Mouse (Mus musculus): ENCODE measurements around the gene Yme1l1. TPM values are rescaled to one million over a fixed set of nuclear protein-coding genes. Genes with fewer than 3 reads are reported as not detected.

The Yme1l1 gene
- polyA plus RNA-seq (2015; fragmentation: Nextera tagmentation; extraction: Ambion mirVana): 39.0 and 40.1 TPM in 2 replicates

GRCm38 (mm10) chr2:23155777-23156607 lies at the start of gene Yme1l1, which contains the start of gene Mastl:
Gene Yme1l1, plus strand, starts transcription at chr2:23156369.
Gene Mastl, minus strand, starts transcription at chr2:23156024.
- Histone ChIP-seq H3K4me3 (ENCODE audit: low read depth, low read length) (peak within 1 kb of the TSS; percentile 82), H3K27ac (ENCODE audit: low read depth, low read length) (peak within 1 kb of the TSS; percentile 97), H3K4me1 (replicated peaks; ENCODE audit: control insufficient read depth, insufficient read depth, low read length) (0 out of 2 replicates have a peak, but pooled peaks cover 4% of the 10 kb centered on the region), H3K9me3 (ENCODE audit: control insufficient read depth) (no peaks in the 10 kb centered on the region), H3K36me3 (ENCODE audit: control insufficient read depth, insufficient read depth) (no peaks in the 10 kb centered on the region), H3K4me2 (replicated peaks; ENCODE audit: low read depth) (peak within 1 kb of the TSS; percentile 87), H3K27me3 (replicated peaks; ENCODE audit: control insufficient read depth, insufficient read depth, low read length) (no peaks in the 10 kb centered on the region), H3K9ac (ENCODE audit: low read depth, low read length) (peak within 1 kb of the TSS; percentile 73)
- under 1% methylated on average over 61 of the region's 61 CpGs for WGBS
- peak; percentile 56 for TF ChIP-seq CTCF (IDR thresholded peaks at IDR 0.05; ENCODE audit: low read depth)
- peak; percentile 98 for ATAC-seq

- Histone ChIP-seq H3K27ac (ENCODE audit: low read depth, low read length) (no peak overlapping the region), H3K27me3 (replicated peaks; ENCODE audit: control insufficient read depth, insufficient read depth, low read length) (no peaks in the 10 kb centered on the region), H3K9ac (ENCODE audit: low read depth, low read length) (no peak overlapping the region), H3K9me3 (ENCODE audit: control insufficient read depth) (no peaks in the 10 kb centered on the region), H3K4me3 (ENCODE audit: low read depth, low read length) (no peak overlapping the region), H3K36me3 (ENCODE audit: control insufficient read depth, insufficient read depth) (peaks cover 4% of the 10 kb centered on the region; the same call in 1 of the 2 replicates), H3K4me1 (replicated peaks; ENCODE audit: control insufficient read depth, insufficient read depth, low read length) (no peaks in the 10 kb centered on the region), H3K4me2 (replicated peaks; ENCODE audit: low read depth) (no peak overlapping the region)
- TF ChIP-seq CTCF (IDR thresholded peaks at IDR 0.05; ENCODE audit: low read depth): no peak
- no peak for ATAC-seq
Observed at GRCm38 (mm10) chr2:23119573-23119972, 36.6 kb upstream of the Yme1l1 start.

GRCm38 (mm10) chr2:23155199-23155621 lies 959 bp upstream of the Yme1l1 start:
- Histone ChIP-seq H3K27me3 (replicated peaks; ENCODE audit: control insufficient read depth, insufficient read depth, low read length) (no peaks in the 10 kb centered on the region), H3K4me2 (replicated peaks; ENCODE audit: low read depth) (peak overlapping the region; percentile 87), H3K9ac (ENCODE audit: low read depth, low read length) (peak overlapping the region; percentile 38; the same call in 1 of the 2 replicates), H3K9me3 (ENCODE audit: control insufficient read depth) (no peaks in the 10 kb centered on the region), H3K4me3 (ENCODE audit: low read depth, low read length) (peak overlapping the region; percentile 82), H3K36me3 (ENCODE audit: control insufficient read depth, insufficient read depth) (no peaks in the 10 kb centered on the region), H3K4me1 (replicated peaks; ENCODE audit: control insufficient read depth, insufficient read depth, low read length) (0 out of 2 replicates have a peak, but pooled peaks cover 4% of the 10 kb centered on the region), H3K27ac (ENCODE audit: low read depth, low read length) (peak overlapping the region; percentile 97; the same call in 1 of the 2 replicates)
- TF ChIP-seq CTCF (IDR thresholded peaks at IDR 0.05; ENCODE audit: low read depth): no peak
- under 1% methylated on average over 5 of the region's 5 CpGs for WGBS
- ATAC-seq: peak; percentile 77

- TF ChIP-seq CTCF (IDR thresholded peaks at IDR 0.05; ENCODE audit: low read depth): no peak
- WGBS: under 1% methylated on average over 17 of the region's 17 CpGs
Observed at GRCm38 (mm10) chr2:23156608-23157081, 476 bp downstream of the Yme1l1 start.

GRCm38 (mm10) chr2:23172305-23172704 lies 16.1 kb downstream of the Yme1l1 start:
- peak; percentile 43; the same call in 1 of the 2 replicates for ATAC-seq
- Histone ChIP-seq H3K27ac (ENCODE audit: low read depth, low read length) (no peak overlapping the region), H3K9me3 (ENCODE audit: control insufficient read depth) (no peaks in the 10 kb centered on the region), H3K4me3 (ENCODE audit: low read depth, low read length) (no peak overlapping the region), H3K4me1 (replicated peaks; ENCODE audit: control insufficient read depth, insufficient read depth, low read length) (no peaks in the 10 kb centered on the region), H3K27me3 (replicated peaks; ENCODE audit: control insufficient read depth, insufficient read depth, low read length) (no peaks in the 10 kb centered on the region), H3K36me3 (ENCODE audit: control insufficient read depth, insufficient read depth) (peaks cover 70% of the 10 kb centered on the region), H3K4me2 (replicated peaks; ENCODE audit: low read depth) (no peak overlapping the region), H3K9ac (ENCODE audit: low read depth, low read length) (no peak overlapping the region)
- no peak for TF ChIP-seq CTCF (IDR thresholded peaks at IDR 0.05; ENCODE audit: low read depth)
- 59% methylated on average over 3 of the region's 3 CpGs for WGBS

More at GRCm38 (mm10) chr2:23156608-23157081, 476 bp downstream of the Yme1l1 start:
- Histone ChIP-seq H3K27me3 (replicated peaks; ENCODE audit: control insufficient read depth, insufficient read depth, low read length) (no peaks in the 10 kb centered on the region), H3K4me3 (ENCODE audit: low read depth, low read length) (peak overlapping the region; percentile 82), H3K9ac (ENCODE audit: low read depth, low read length) (peak overlapping the region; percentile 73), H3K27ac (ENCODE audit: low read depth, low read length) (peak overlapping the region; percentile 97), H3K4me2 (replicated peaks; ENCODE audit: low read depth) (peak overlapping the region; percentile 87), H3K9me3 (ENCODE audit: control insufficient read depth) (no peaks in the 10 kb centered on the region), H3K4me1 (replicated peaks; ENCODE audit: control insufficient read depth, insufficient read depth, low read length) (0 out of 2 replicates have a peak, but pooled peaks cover 4% of the 10 kb centered on the region), H3K36me3 (ENCODE audit: control insufficient read depth, insufficient read depth) (no peaks in the 10 kb centered on the region)
- no peak for ATAC-seq

GRCm38 (mm10) chr2:23194366-23194765 lies 38.2 kb downstream of the Yme1l1 start:
- no peak overlapping the region for H3K9ac ChIP-seq (ENCODE audit: low read depth, low read length)
- peaks cover 58% of the 10 kb centered on the region for H3K36me3 ChIP-seq (ENCODE audit: control insufficient read depth, insufficient read depth)
- no peak for ATAC-seq
- TF ChIP-seq CTCF (IDR thresholded peaks at IDR 0.05; ENCODE audit: low read depth): no peak
- no peak overlapping the region for H3K4me2 ChIP-seq (replicated peaks; ENCODE audit: low read depth)
- H3K4me1 ChIP-seq (replicated peaks; ENCODE audit: control insufficient read depth, insufficient read depth, low read length): no peaks in the 10 kb centered on the region
- no peaks in the 10 kb centered on the region for H3K27me3 ChIP-seq (replicated peaks; ENCODE audit: control insufficient read depth, insufficient read depth, low read length)
- no peak overlapping the region for H3K27ac ChIP-seq (ENCODE audit: low read depth, low read length)
- no peaks in the 10 kb centered on the region for H3K9me3 ChIP-seq (ENCODE audit: control insufficient read depth)
- WGBS: 84% methylated on average over 1 of the region's 1 CpGs
- H3K4me3 ChIP-seq (ENCODE audit: low read depth, low read length): no peak overlapping the region

Measured in intestine, postnatal 0 days (tissue).